Mouse (Mus musculus) hematopoietic stem cell, adult 5-6 weeks (primary cell): ENCODE results near the gene Gm5286. TPM values are rescaled to one million over a fixed set of nuclear protein-coding genes. Genes with fewer than 3 reads are reported as not detected.
"Not testable (repeated sequence)": the region's sequence is repeated elsewhere in the genome, so short reads cannot be mapped to it uniquely, and the experiment has no call there.

Experiments
- ATAC-seq, 2 experiments: fragments of 125-278 bp in 1 of 2; replicated peaks in 1 of 2; 2 replicates each; pipeline ENCODE4 v1.8.0; 2016 to 2017; ENCODE audit warnings: inconsistent platforms in 2 of 2, mild to moderate bottlenecking in 2 of 2, moderate number of reproducible peaks in 2 of 2, low read depth in 1 of 2, moderate TSS enrichment in 1 of 2; ENCODE audit not compliant: low FRiP score in 2 of 2, poor library complexity in 2 of 2, severe bottlenecking in 2 of 2, insufficient read depth in 1 of 2, low TSS enrichment in 1 of 2
- total RNA-seq: library from RNA; stranded (forward); fragments of 172-1452, 232-1000 nt; gene quantifications from 2 replicates; pipeline ENCODE4 v1.2.3, GENCODE M21; 2017

The Gm5286 gene
- total RNA-seq, result not detected in 2 replicates

DNA sequence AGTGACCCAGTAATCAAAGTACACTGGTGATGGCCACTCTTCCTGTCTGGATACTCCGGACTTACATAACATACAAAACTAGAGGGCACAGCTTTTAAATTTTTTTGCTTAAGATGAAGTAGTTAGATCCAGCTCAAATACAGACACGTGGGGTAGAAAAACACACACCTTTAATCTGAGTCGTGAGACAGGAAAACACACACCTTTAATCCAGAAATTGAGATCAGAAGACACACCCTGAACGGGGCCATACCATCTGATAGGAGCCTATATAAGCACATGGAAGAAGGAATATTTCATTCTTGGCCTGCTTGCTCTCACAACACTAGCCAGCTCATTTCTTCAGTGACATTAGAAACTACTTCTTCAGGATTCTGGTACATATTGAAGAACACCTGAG, at the start of gene Gm5286:
Gene Gm5286 (plus strand): TSS at position 301 of the 400 bp plus-strand sequence.
- ATAC-seq, result not testable (repeated sequence)

- ATAC-seq, result not testable (repeated sequence)
Measured at GRCm38 (mm10) chr3:94167351-94167750, 29.2 kb upstream of the Gm5286 start.

DNA sequence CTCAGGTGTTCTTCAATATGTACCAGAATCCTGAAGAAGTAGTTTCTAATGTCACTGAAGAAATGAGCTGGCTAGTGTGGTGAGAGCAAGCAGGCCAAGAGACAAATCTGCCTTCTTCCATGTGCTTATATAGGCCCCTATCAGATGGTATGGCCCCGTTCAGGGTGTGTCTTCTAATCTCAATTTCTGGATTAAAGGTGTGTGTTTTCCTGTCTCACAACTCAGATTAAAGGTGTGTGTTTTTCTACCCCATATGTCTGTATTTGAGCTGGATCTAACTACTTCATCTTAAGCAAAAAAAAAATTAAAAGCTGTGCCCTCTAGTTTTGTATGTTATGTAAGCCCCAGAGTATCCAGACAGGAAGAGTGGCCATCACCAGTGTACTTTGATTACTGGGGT, 18.4 kb upstream of the Gm5286 start, which contains the start of gene Gm10696:
Gene Gm10696 (minus strand): TSS at position 101 of the 400 bp plus-strand sequence.
- not testable (repeated sequence) for ATAC-seq

Other genes with a start within 250 kb of the Gm5286 start
- gene Tdpoz5, start 235.4 kb upstream of the Gm5286 start, total RNA-seq, result not detected in 2 replicates
- gene Gm9125, start 141.8 kb upstream of the Gm5286 start, total RNA-seq, result not detected in 2 replicates
- not detected in 2 replicates for gene Gm10697, start 124.1 kb upstream of the Gm5286 start, total RNA-seq
- not detected in 2 replicates for gene Gm10696, start 18.5 kb upstream of the Gm5286 start, total RNA-seq
- not detected in 2 replicates for gene Gm4778, start 67.3 kb downstream of the Gm5286 start, total RNA-seq
- 2.9 and 3.9 TPM in 2 replicates for gene Them4, start 113.4 kb downstream of the Gm5286 start, total RNA-seq
- not detected in 2 replicates for gene Them5, start 145.4 kb downstream of the Gm5286 start, total RNA-seq
- not detected in 2 replicates for gene C2cd4d, start 165.7 kb downstream of the Gm5286 start, total RNA-seq
- 0.35 and 2.1 TPM in 2 replicates for gene Rorc, start 176.1 kb downstream of the Gm5286 start, total RNA-seq
- gene Lingo4, start 201.8 kb downstream of the Gm5286 start, total RNA-seq, result not detected in 2 replicates
- gene Tdrkh, start 216.6 kb downstream of the Gm5286 start, total RNA-seq, result 7.8 and 9.5 TPM in 2 replicates
- 64.1 and 67.4 TPM in 2 replicates for gene Mrpl9, start 246.6 kb downstream of the Gm5286 start, total RNA-seq
- gene Oaz3, start 247.2 kb downstream of the Gm5286 start, total RNA-seq, result 0.25 TPM in 1 of 2 replicates, not detected in the other